Mouse (Mus musculus) MEL (cell line): ENCODE results near the gene Tmem109. TPM values are rescaled to one million over a fixed set of nuclear protein-coding genes. Genes with fewer than 3 reads are reported as not detected.

Experiments
- DNase-seq: peaks from one replicate; pipeline ENCODE4 v3.0.0; 2011; ENCODE audit warnings: low read depth, low spot score
- H3K27ac ChIP-seq: 2 replicates; pipeline ENCODE4 v1.5.1; 2012; ENCODE audit warnings: low read depth, mild to moderate bottlenecking, control low read depth, low read length, moderate library complexity; ENCODE audit not compliant: control insufficient read depth
- H3K27me3 ChIP-seq, 2 experiments: fragments of 150-350 bp in 1 of 2; sonication (generic) in 1 of 2; 2 replicates each; pipeline ENCODE4 v1.6.1; 2012; ENCODE audit warnings: low read length in 2 of 2, mild to moderate bottlenecking in 2 of 2, improper control_type of control experiment in 1 of 2, moderate library complexity in 1 of 2; ENCODE audit not compliant: insufficient read depth in 2 of 2, control insufficient read depth in 1 of 2
- H3K36me3 ChIP-seq, 2 experiments: 2 replicates each; pipeline ENCODE4 v1.6.1; 2012 to 2014; ENCODE audit warnings: low read length in 2 of 2, improper control_type of control experiment in 1 of 2, inconsistent platforms in 1 of 2, mild to moderate bottlenecking in 1 of 2; ENCODE audit not compliant: insufficient read depth in 2 of 2, control insufficient read depth in 1 of 2
- H3K4me1 ChIP-seq, 2 experiments: fragments of 150-350 bp in 1 of 2; sonication (generic) in 1 of 2; 2 replicates each; pipeline ENCODE4 v1.6.1; 2012; ENCODE audit warnings: low read length in 2 of 2, improper control_type of control experiment in 1 of 2, mild to moderate bottlenecking in 1 of 2; ENCODE audit not compliant: insufficient read depth in 2 of 2, control insufficient read depth in 1 of 2
- H3K4me3 ChIP-seq, 2 experiments: fragments of 150-350 bp in 1 of 2; sonication (generic) in 1 of 2; 2 replicates each; pipeline ENCODE4 v1.5.1; 2012; ENCODE audit warnings: low read depth in 2 of 2, low read length in 2 of 2, mild to moderate bottlenecking in 2 of 2, moderate library complexity in 2 of 2, control low read depth in 1 of 2, improper control_type of control experiment in 1 of 2; ENCODE audit not compliant: control insufficient read depth in 1 of 2, insufficient read depth in 1 of 2
- H3K79me2 ChIP-seq: 2 replicates; pipeline ENCODE4 v1.6.1; 2012; ENCODE audit warnings: mild to moderate bottlenecking, low read length, moderate library complexity; ENCODE audit not compliant: control insufficient read depth, poor library complexity, insufficient read depth
- H3K9ac ChIP-seq: 2 replicates; pipeline ENCODE4 v1.6.1; 2012; ENCODE audit warnings: low read depth, mild to moderate bottlenecking, control low read depth, low read length, moderate library complexity; ENCODE audit not compliant: control insufficient read depth, poor library complexity, severe bottlenecking
- H3K9me3 ChIP-seq: fragments of 150-350 bp; sonication (generic); replicated peaks from 2 replicates; pipeline ENCODE4 v1.6.1; 2012; ENCODE audit warnings: mild to moderate bottlenecking, low read length, improper control_type of control experiment, moderate library complexity; ENCODE audit not compliant: insufficient read depth
- BHLHE40 ChIP-seq: IDR thresholded peaks from 2 replicates; pipeline ENCODE4 v1.6.1; 2012; ENCODE audit warnings: low read depth, mild to moderate bottlenecking, inconsistent platforms, low read length, improper control_type of control experiment, borderline replicate concordance
- CHD1 ChIP-seq: IDR thresholded peaks from 2 replicates; pipeline ENCODE4 v1.6.1; 2012; ENCODE audit warnings: low read depth, mild to moderate bottlenecking, inconsistent platforms, low read length, improper control_type of control experiment
- CHD2 ChIP-seq: IDR thresholded peaks from 2 replicates; pipeline ENCODE4 v1.6.1; 2011; ENCODE audit warnings: low read length, improper control_type of control experiment
- CTCF ChIP-seq, 3 experiments: IDR thresholded peaks in 2 of 3; conservative IDR thresholded peaks in 1 of 3; 2 replicates each; pipeline ENCODE4 v1.5.1; 2011 to 2012; ENCODE audit warnings: low read length in 3 of 3, low read depth in 2 of 3, mild to moderate bottlenecking in 2 of 3, improper control_type of control experiment in 1 of 3, inconsistent platforms in 1 of 3, mixed read lengths in 1 of 3, moderate library complexity in 1 of 3; ENCODE audit not compliant: control insufficient read depth in 1 of 3, insufficient read depth in 1 of 3, poor library complexity in 1 of 3, severe bottlenecking in 1 of 3
- E2F4 ChIP-seq: IDR thresholded peaks from 2 replicates; pipeline ENCODE4 v1.6.1; 2011; ENCODE audit warnings: low read depth, low read length, improper control_type of control experiment, borderline replicate concordance
- ETS1 ChIP-seq: IDR thresholded peaks from 2 replicates; pipeline ENCODE4 v1.6.1; 2012; ENCODE audit warnings: low read depth, mild to moderate bottlenecking, inconsistent platforms, low read length, improper control_type of control experiment, moderate library complexity
- GABPA ChIP-seq: IDR thresholded peaks from 2 replicates; pipeline ENCODE4 v1.6.1; 2012; ENCODE audit warnings: low read depth, mild to moderate bottlenecking, inconsistent platforms, low read length, improper control_type of control experiment, moderate library complexity
- HCFC1 ChIP-seq: IDR thresholded peaks from 2 replicates; pipeline ENCODE4 v1.6.1; 2012; ENCODE audit warnings: low read depth, mild to moderate bottlenecking, inconsistent platforms, low read length, improper control_type of control experiment, moderate library complexity
- MAZ ChIP-seq: IDR thresholded peaks from 2 replicates; pipeline ENCODE4 v1.6.1; 2012; ENCODE audit warnings: low read depth, mild to moderate bottlenecking, inconsistent platforms, low read length, improper control_type of control experiment
- MYB ChIP-seq: IDR thresholded peaks from 2 replicates; pipeline ENCODE4 v1.6.1; 2011; ENCODE audit warnings: mild to moderate bottlenecking, low read depth, low read length, improper control_type of control experiment
- NELFE ChIP-seq: IDR thresholded peaks from 2 replicates; pipeline ENCODE4 v1.6.1; 2011; ENCODE audit warnings: low read depth, low read length, improper control_type of control experiment
- RCOR1 ChIP-seq: IDR thresholded peaks from 2 replicates; pipeline ENCODE4 v1.6.1; 2012; ENCODE audit warnings: low read depth, mild to moderate bottlenecking, inconsistent platforms, low read length, improper control_type of control experiment
- TAL1 ChIP-seq: IDR thresholded peaks from 2 replicates; pipeline ENCODE4 v1.6.1; 2012; ENCODE audit warnings: mild to moderate bottlenecking, inconsistent platforms, low read length, moderate library complexity, mixed read lengths
- TCF12 ChIP-seq: IDR thresholded peaks from 2 replicates; pipeline ENCODE4 v1.6.1; 2014; ENCODE audit warnings: low read depth, mild to moderate bottlenecking, inconsistent platforms, low read length, improper control_type of control experiment, moderate library complexity
- USF1 ChIP-seq: IDR thresholded peaks from 2 replicates; pipeline ENCODE4 v1.6.1; 2014; ENCODE audit warnings: low read depth, mild to moderate bottlenecking, inconsistent platforms, low read length, improper control_type of control experiment, moderate library complexity
- ZC3H11A ChIP-seq: IDR thresholded peaks from 2 replicates; pipeline ENCODE4 v1.6.1; 2012; ENCODE audit warnings: low read depth, mild to moderate bottlenecking, inconsistent platforms, low read length, improper control_type of control experiment
- polyA plus RNA-seq, 2 experiments: library from polyadenylated mRNA; stranded (reverse) in 1 of 2; unstranded in 1 of 2; fragments of >175 nt in 1 of 2; fragments of >200 nt in 1 of 2; gene quantifications; 2 replicates each; pipeline versions ENCODE4 v1.2.1 to v1.2.4; 2012; ENCODE audit warnings: low replicate concordance in 2 of 2, low read depth in 1 of 2; ENCODE audit not compliant: insufficient read length in 2 of 2, insufficient read depth in 1 of 2, missing spikeins in 1 of 2
- total RNA-seq: library from RNA; depleted of rRNA; stranded (reverse); fragments of 300-350 nt; gene quantifications from 2 replicates; pipeline ENCODE4 v1.2.3, GENCODE M21; 2012

Tmem109 gene
- total and polyA plus RNA-seq, 3 experiments = 30.4 to 42.4 TPM; not detected in 1

- DNase-seq = no peak
- H3K27me3 ChIP-seq = no peaks in the 10 kb centered on the region
- no peaks in the 10 kb centered on the region for H3K4me1 ChIP-seq
- H3K27ac ChIP-seq = no peak overlapping the region
- no peak overlapping the region for H3K9ac ChIP-seq
- TF ChIP-seq E2F4 = no peak
- no peak for TF ChIP-seq CHD2
- no peak for TF ChIP-seq ZC3H11A
- TF ChIP-seq CHD1 = no peak
- no peak for TF ChIP-seq ETS1
- TF ChIP-seq NELFE = no peak
- no peak for TF ChIP-seq USF1
- TF ChIP-seq CTCF (IDR thresholded peaks at IDR 0.05 in 2 of 3, conservative IDR thresholded peaks at IDR 0.05 in 1 of 3; ENCODE audit: control insufficient read depth in 1 of 3, insufficient read depth in 1 of 3, low read depth in 2 of 3, low read length in 3 of 3, poor library complexity in 1 of 3, severe bottlenecking in 1 of 3) = no peak
- no peak for TF ChIP-seq BHLHE40
- no peak for TF ChIP-seq MAZ
- no peak for TF ChIP-seq HCFC1
- no peak for TF ChIP-seq TCF12
- no peak for TF ChIP-seq RCOR1
- H3K4me3 ChIP-seq = no peak overlapping the region
- no peaks in the 10 kb centered on the region; a peak in 2 of 4 replicates for H3K36me3 ChIP-seq
- H3K79me2 ChIP-seq = no peaks in the 10 kb centered on the region
- H3K9me3 ChIP-seq = no peaks in the 10 kb centered on the region
Observed at GRCm38 (mm10) chr19:10871328-10871961, 10.4 kb downstream of the Tmem109 start.

DNA sequence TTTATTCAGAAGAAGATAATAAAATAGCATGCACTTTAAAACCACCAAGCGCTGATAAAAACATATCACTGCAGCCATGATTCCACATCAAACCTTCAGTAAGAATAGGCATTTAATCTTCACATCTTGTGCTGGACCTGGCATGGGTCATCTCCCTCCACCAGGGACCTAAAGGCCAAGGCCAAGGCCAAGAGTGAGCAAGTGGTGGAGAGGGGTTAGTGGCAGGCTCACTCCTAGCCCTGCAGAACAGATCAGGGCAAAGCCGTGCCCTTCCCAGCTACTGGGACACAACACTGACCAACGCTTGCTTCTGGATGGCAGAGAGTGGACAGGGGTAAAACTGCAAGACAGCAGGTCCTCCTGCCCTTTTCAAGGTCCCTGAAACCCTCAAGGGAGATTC lies 11.1 kb downstream of the Tmem109 start:
- TF ChIP-seq TAL1 = no peak
- no peak for TF ChIP-seq CHD1
- no peak for TF ChIP-seq RCOR1
- TF ChIP-seq NELFE = no peak
- TF ChIP-seq MAZ = no peak
- no peak for TF ChIP-seq GABPA
- TF ChIP-seq MYB = no peak
- TF ChIP-seq, all 39 proteins: peak for 0
- Histone ChIP-seq H3K79me2 (no peaks in the 10 kb centered on the region), H3K27ac (no peak overlapping the region), H3K36me3 (no peaks in the 10 kb centered on the region; a peak in 2 of 4 replicates), H3K4me3 (no peak overlapping the region), H3K27me3 (peaks cover 0 to 1% of the 10 kb centered on the region in 2 experiments; a peak in 1 of 4 replicates), H3K9me3 (no peaks in the 10 kb centered on the region), H3K9ac (no peak overlapping the region), H3K4me1 (no peaks in the 10 kb centered on the region)
- DNase-seq = no peak
